Mouse (Mus musculus): ENCODE measurements around the gene Mxd1.

Mxd1 gene

DNA sequence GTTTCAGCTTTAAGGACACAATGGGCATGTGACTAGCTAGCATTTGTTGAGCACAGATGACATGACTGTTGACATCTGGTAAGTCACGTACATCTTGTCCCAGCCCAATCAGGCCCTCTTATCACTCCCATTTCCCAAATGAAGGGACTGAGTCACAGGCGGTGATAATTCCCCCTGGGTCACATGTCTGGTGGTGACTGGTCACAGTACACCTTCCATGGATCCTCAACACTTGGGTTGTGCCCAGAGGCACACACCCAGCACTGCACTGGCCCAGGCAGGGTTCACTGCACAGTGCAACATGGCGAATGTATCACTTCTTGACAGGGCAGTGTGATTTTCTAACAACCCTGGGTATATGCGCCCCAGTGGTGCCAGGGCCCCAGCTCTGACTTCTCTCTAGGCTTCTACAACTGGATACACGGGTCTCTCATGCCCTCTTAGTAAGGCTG, 70.2 kb downstream of the Mxd1 start:
- DNase-seq: no peak
